Comparison of ENCODE assay signal across 9 mouse cellular contexts in the genomic region with DNA sequence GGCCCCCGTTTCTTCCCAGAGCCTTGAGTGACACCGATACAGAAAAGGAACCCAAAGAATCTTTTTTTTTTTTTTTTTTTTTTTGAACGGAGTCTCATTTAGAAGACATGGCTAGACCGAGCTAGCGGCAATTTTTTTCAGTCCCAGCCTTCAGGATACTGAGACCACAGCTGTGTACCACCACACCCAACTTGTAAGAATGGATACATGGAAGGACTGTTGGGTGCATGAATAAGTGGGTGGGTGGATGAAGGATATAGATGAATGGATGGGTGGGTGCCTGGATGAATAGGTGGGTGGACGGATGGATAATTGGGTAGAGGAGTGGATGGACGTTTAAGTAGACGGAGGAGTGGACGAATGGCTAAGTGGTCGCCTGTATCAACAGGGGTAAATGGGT. TPM values are rescaled to one million over a fixed set of nuclear protein-coding genes. Genes with fewer than 3 reads are reported as not detected.
DNase-seq lines count a peak whose midpoint lies in the region; ATAC-seq and TF ChIP-seq lines count a peak whose summit lies in the region.
"Had no signal": no experiment of that assay in that cellular context is flagged by ENCODE, and none has a peak within 500 bp of the region (broad histone marks: within the 10 kb centered on the region; RNA-seq: fewer than 3 reads in every experiment).

No protein-coding gene starts in this region.

- ATAC-seq in lung, embryonic 15.5 days (ENCODE audit: borderline replicate concordance, extremely low read depth, low FRiP score, low TSS enrichment): peak; percentile 15; the same call in 1 of the 2 replicates
- ATAC-seq in embryonic facial prominence, embryonic 15.5 days (ENCODE audit: insufficient number of reproducible peaks, low FRiP score, low TSS enrichment, low read depth): no peak; the same call in 1 of the 2 replicates
- ATAC-seq in intestine, postnatal 0 days: peak; percentile 15; the same call in 1 of the 2 replicates
- ATAC-seq in neural tube, embryonic 14.5 days (ENCODE audit: low read depth): peak; percentile 16

- no peaks in the 10 kb centered on the region for H3K9me3 ChIP-seq in lung, embryonic 15.5 days
- H3K9me3 ChIP-seq in embryonic facial prominence, embryonic 15.5 days (replicated peaks): no peaks in the 10 kb centered on the region
- no peaks in the 10 kb centered on the region for H3K9me3 ChIP-seq in intestine, postnatal 0 days (ENCODE audit: control insufficient read depth)
- H3K9me3 ChIP-seq in neural tube, embryonic 14.5 days (ENCODE audit: control insufficient read depth, low read length): no peaks in the 10 kb centered on the region

- H3K4me1 ChIP-seq in lung, embryonic 15.5 days: peaks cover 17% of the 10 kb centered on the region
- H3K4me1 ChIP-seq in embryonic facial prominence, embryonic 15.5 days: peaks cover 17% of the 10 kb centered on the region
- no peaks in the 10 kb centered on the region for H3K4me1 ChIP-seq in intestine, postnatal 0 days (replicated peaks; ENCODE audit: control insufficient read depth, insufficient read depth, low read length)
- H3K4me1 ChIP-seq in neural tube, embryonic 14.5 days (ENCODE audit: control insufficient read depth, insufficient read depth, low read length): peaks cover 10% of the 10 kb centered on the region; the same call in 1 of the 2 replicates

- no peaks in the 10 kb centered on the region for H3K27me3 ChIP-seq in lung, embryonic 15.5 days
- H3K27me3 ChIP-seq in embryonic facial prominence, embryonic 15.5 days: no peaks in the 10 kb centered on the region
- no peaks in the 10 kb centered on the region for H3K27me3 ChIP-seq in intestine, postnatal 0 days (replicated peaks; ENCODE audit: control insufficient read depth, insufficient read depth, low read length)
- no peaks in the 10 kb centered on the region for H3K27me3 ChIP-seq in neural tube, embryonic 14.5 days (ENCODE audit: control insufficient read depth, insufficient read depth, low read length)

- H3K27ac ChIP-seq in lung, embryonic 15.5 days: no peak overlapping the region
- no peak overlapping the region for H3K27ac ChIP-seq in embryonic facial prominence, embryonic 15.5 days (replicated peaks)
- H3K27ac ChIP-seq in intestine, postnatal 0 days (ENCODE audit: low read depth, low read length): no peak overlapping the region
- no peak overlapping the region for H3K27ac ChIP-seq in neural tube, embryonic 14.5 days (ENCODE audit: low read depth, low read length)

- no peak for TF ChIP-seq CTCF in intestine, postnatal 0 days (IDR thresholded peaks at IDR 0.05; ENCODE audit: low read depth)

- 9% methylated on average over 10 of the region's 10 CpGs for WGBS in lung, embryonic 15.5 days
- WGBS in embryonic facial prominence, embryonic 15.5 days: 9% methylated on average over 10 of the region's 10 CpGs
- WGBS in intestine, postnatal 0 days: 7% methylated on average over 10 of the region's 10 CpGs
- 11% methylated on average over 10 of the region's 10 CpGs for WGBS in neural tube, embryonic 14.5 days

- H3K4me2 ChIP-seq in lung, embryonic 15.5 days: peak overlapping the region; percentile 64
- peak overlapping the region; percentile 68 for H3K4me2 ChIP-seq in embryonic facial prominence, embryonic 15.5 days (replicated peaks)
- peak overlapping the region; percentile 90 for H3K4me2 ChIP-seq in intestine, postnatal 0 days (replicated peaks; ENCODE audit: low read depth)
- peak overlapping the region; percentile 83 for H3K4me2 ChIP-seq in neural tube, embryonic 14.5 days (ENCODE audit: low read depth, low read length)

- H3K36me3 ChIP-seq in lung, embryonic 15.5 days: peaks cover 3% of the 10 kb centered on the region; the same call in 1 of the 2 replicates
- no peaks in the 10 kb centered on the region for H3K36me3 ChIP-seq in embryonic facial prominence, embryonic 15.5 days
- H3K36me3 ChIP-seq in intestine, postnatal 0 days (ENCODE audit: control insufficient read depth, insufficient read depth): no peaks in the 10 kb centered on the region; the same call in 1 of the 2 replicates
- 0 out of 2 replicates have a peak, but pooled peaks cover 3% of the 10 kb centered on the region for H3K36me3 ChIP-seq in neural tube, embryonic 14.5 days (ENCODE audit: control insufficient read depth, insufficient read depth, low read length)

- peak overlapping the region; percentile 62 for H3K4me3 ChIP-seq in lung, embryonic 15.5 days
- peak overlapping the region; percentile 70 for H3K4me3 ChIP-seq in embryonic facial prominence, embryonic 15.5 days (replicated peaks)
- H3K4me3 ChIP-seq in intestine, postnatal 0 days (ENCODE audit: low read depth, low read length): peak overlapping the region; percentile 65
- peak overlapping the region; percentile 52 for H3K4me3 ChIP-seq in neural tube, embryonic 14.5 days (ENCODE audit: low read depth, low read length)

- no peak for DNase-seq in lung, postnatal 36 days
- DNase-seq in urinary bladder, postnatal 36 days (ENCODE audit: low spot score in 2 of 2): no peak
- no peak for DNase-seq in spleen, postnatal 10 days (ENCODE audit: low spot score in 2 of 2)
- DNase-seq in gastrocnemius, adult 18-20 months (ENCODE audit: low spot score): no peak

- H3K9ac ChIP-seq in lung, embryonic 15.5 days: peak overlapping the region; percentile 53
- peak overlapping the region; percentile 37; the same call in 1 of the 2 replicates for H3K9ac ChIP-seq in embryonic facial prominence, embryonic 15.5 days
- peak overlapping the region; percentile 58 for H3K9ac ChIP-seq in intestine, postnatal 0 days (ENCODE audit: low read depth, low read length)
- peak overlapping the region; percentile 52 for H3K9ac ChIP-seq in neural tube, embryonic 14.5 days (replicated peaks; ENCODE audit: low read depth, low read length)

RNA-seq across cellular contexts. Expression of gene 3110082I17Rik, which starts 0.4 kb away (rescaled TPM):
- 40.0 and 41.8 TPM in 2 replicates for polyA plus RNA-seq in lung, embryonic 15.5 days (2015; fragmentation: Nextera tagmentation; extraction: Ambion mirVana)
- 35.5 and 35.8 TPM in 2 replicates for polyA plus RNA-seq in embryonic facial prominence, embryonic 15.5 days (2015; fragmentation: Nextera tagmentation; extraction: Ambion mirVana)
- polyA plus RNA-seq in intestine, postnatal 0 days (2015; fragmentation: Nextera tagmentation; extraction: Ambion mirVana): 8.3 and 8.5 TPM in 2 replicates
- 11.7 and 12.1 TPM in 2 replicates for polyA plus RNA-seq in neural tube, embryonic 14.5 days (2014; fragmentation: Nextera tagmentation; extraction: Ambion mirVana)
- 10 to 100 TPM in 1 of 2 experiments, 1 to 10 TPM in 1; 9.6 to 10.4 TPM for total RNA-seq in gastrocnemius, adult 18-20 months (2021)

RNA-seq across cellular contexts. Expression of gene Zfand2a, which starts 24.4 kb away (rescaled TPM):
- 7.7 and 9.5 TPM in 2 replicates for polyA plus RNA-seq in lung, embryonic 15.5 days (2015; fragmentation: Nextera tagmentation; extraction: Ambion mirVana)
- 10.2 and 14.6 TPM in 2 replicates for polyA plus RNA-seq in embryonic facial prominence, embryonic 15.5 days (2015; fragmentation: Nextera tagmentation; extraction: Ambion mirVana)
- polyA plus RNA-seq in intestine, postnatal 0 days (2015; fragmentation: Nextera tagmentation; extraction: Ambion mirVana): 6.1 and 6.7 TPM in 2 replicates
- 13.3 and 15.2 TPM in 2 replicates for polyA plus RNA-seq in neural tube, embryonic 14.5 days (2014; fragmentation: Nextera tagmentation; extraction: Ambion mirVana)
- 10 to 100 TPM in 1 of 2 experiments, 1 to 10 TPM in 1; 7.6 to 12.0 TPM for total RNA-seq in gastrocnemius, adult 18-20 months (2021)

RNA-seq across cellular contexts. Expression of gene Gper1, which starts 37.0 kb away (rescaled TPM):
- 6.1 and 6.6 TPM in 2 replicates for polyA plus RNA-seq in lung, embryonic 15.5 days (2015; fragmentation: Nextera tagmentation; extraction: Ambion mirVana)
- 3.8 and 4.2 TPM in 2 replicates for polyA plus RNA-seq in embryonic facial prominence, embryonic 15.5 days (2015; fragmentation: Nextera tagmentation; extraction: Ambion mirVana)
- 1.1 and 1.3 TPM in 2 replicates for polyA plus RNA-seq in intestine, postnatal 0 days (2015; fragmentation: Nextera tagmentation; extraction: Ambion mirVana)
- 6.2 and 9.5 TPM in 2 replicates for polyA plus RNA-seq in neural tube, embryonic 14.5 days (2014; fragmentation: Nextera tagmentation; extraction: Ambion mirVana)
- under 1 TPM; 0.59 to 0.82 TPM for total RNA-seq in gastrocnemius, adult 18-20 months (2021)
- polyA plus RNA-seq: inflammation-experienced regulatory T-cells, adult 6 months had no signal

RNA-seq across cellular contexts. Expression of gene C130050O18Rik, which starts 54.9 kb away (rescaled TPM):
- 0.86 and 1.0 TPM in 2 replicates for polyA plus RNA-seq in lung, embryonic 15.5 days (2015; fragmentation: Nextera tagmentation; extraction: Ambion mirVana)
- 4.2 and 4.6 TPM in 2 replicates for polyA plus RNA-seq in embryonic facial prominence, embryonic 15.5 days (2015; fragmentation: Nextera tagmentation; extraction: Ambion mirVana)
- polyA plus RNA-seq in intestine, postnatal 0 days (2015; fragmentation: Nextera tagmentation; extraction: Ambion mirVana): 0.76 and 1.4 TPM in 2 replicates
- 0.17 and 0.23 TPM in 2 replicates for polyA plus RNA-seq in neural tube, embryonic 14.5 days (2014; fragmentation: Nextera tagmentation; extraction: Ambion mirVana)
- total RNA-seq in gastrocnemius, adult 18-20 months (2021): under 1 TPM; 0.12 to 0.21 TPM
- polyA plus RNA-seq: inflammation-experienced regulatory T-cells, adult 6 months had no signal
